Mouse (Mus musculus) kidney, adult 18-20 months (tissue): ENCODE results near the gene Irgm2.
"Not testable (repeated sequence)": the region's sequence is repeated elsewhere in the genome, so short reads cannot be mapped to it uniquely, and the experiment has no call there.

Source experiments
- DNase-seq: peaks from one replicate; pipeline ENCODE4 v3.0.0; 2021

Gene Irgm2

GRCm38 (mm10) chr11:58214391-58215048, 15.1 kb downstream of the Irgm2 start:
- peak; percentile 93 for DNase-seq

- DNase-seq, result not testable (repeated sequence)
Observed at GRCm38 (mm10) chr11:58215049-58215430, 15.6 kb downstream of the Irgm2 start.

GRCm38 (mm10) chr11:58215814-58216213, 16.4 kb downstream of the Irgm2 start:
- no peak for DNase-seq

GRCm38 (mm10) chr11:58216823-58217222, 17.4 kb downstream of the Irgm2 start:
- no peak for DNase-seq

- DNase-seq, result no peak
Observed at GRCm38 (mm10) chr11:58223751-58224150, 24.3 kb downstream of the Irgm2 start.

GRCm38 (mm10) chr11:58224313-58224712, 24.9 kb downstream of the Irgm2 start:
- DNase-seq, result peak; percentile 70

- DNase-seq, result not testable (repeated sequence)
Observed at GRCm38 (mm10) chr11:58224872-58225271, 25.5 kb downstream of the Irgm2 start.

- DNase-seq, result peak; percentile 87
Observed at GRCm38 (mm10) chr11:58225655-58226054, 26.2 kb downstream of the Irgm2 start.

GRCm38 (mm10) chr11:58226425-58226824, 27.0 kb downstream of the Irgm2 start:
- no peak for DNase-seq

GRCm38 (mm10) chr11:58228021-58228420, 28.6 kb downstream of the Irgm2 start:
- DNase-seq, result not testable (repeated sequence)

GRCm38 (mm10) chr11:58230396-58230910, 31.0 kb downstream of the Irgm2 start:
- DNase-seq, result no peak

GRCm38 (mm10) chr11:58231156-58231555, 31.7 kb downstream of the Irgm2 start:
- DNase-seq, result no peak

- not testable (repeated sequence) for DNase-seq
Observed at GRCm38 (mm10) chr11:58234551-58234950, 35.1 kb downstream of the Irgm2 start.

- peak; percentile 62 for DNase-seq
Observed at GRCm38 (mm10) chr11:58235152-58235551, 35.7 kb downstream of the Irgm2 start.

GRCm38 (mm10) chr11:58238840-58239791, 39.7 kb downstream of the Irgm2 start:
- peak; percentile 61 for DNase-seq

- DNase-seq, result no peak
Observed at GRCm38 (mm10) chr11:58247294-58247693, 47.9 kb downstream of the Irgm2 start.

- DNase-seq, result no peak
Observed at GRCm38 (mm10) chr11:58249203-58249981, 50.0 kb downstream of the Irgm2 start.

- no peak for DNase-seq
Observed at GRCm38 (mm10) chr11:58250550-58250949, 51.1 kb downstream of the Irgm2 start.

GRCm38 (mm10) chr11:58254411-58254810, 55.0 kb downstream of the Irgm2 start:
- DNase-seq, result no peak

- no peak for DNase-seq
Observed at GRCm38 (mm10) chr11:58257816-58258215, 58.4 kb downstream of the Irgm2 start.

GRCm38 (mm10) chr11:58260156-58260555, 60.7 kb downstream of the Irgm2 start:
- DNase-seq, result no peak

GRCm38 (mm10) chr11:58261826-58262225, 62.4 kb downstream of the Irgm2 start:
- no peak for DNase-seq

- no peak for DNase-seq
Observed at GRCm38 (mm10) chr11:58262336-58262735, 62.9 kb downstream of the Irgm2 start.
